Mouse (Mus musculus) heart, embryonic 14.5 days (tissue): Measurements from ENCODE around the gene Baz1b. TPM values are rescaled to one million over a fixed set of nuclear protein-coding genes. Genes with fewer than 3 reads are reported as not detected.

ENCODE experiments used
- ATAC-seq: fragments of 200-750 bp; cut with Nextera tagmentation; 2 replicates; pipeline ENCODE4 v1.8.0; 2017; ENCODE audit warnings: low read depth, moderate TSS enrichment; ENCODE audit not compliant: insufficient number of reproducible peaks, insufficient read depth, low FRiP score
- H3K27ac ChIP-seq, 2 experiments: fragments of 200-500 bp in 1 of 2; fragments of 300-500 bp in 1 of 2; sonication (generic) in 1 of 2; replicated peaks in 1 of 2; 2 replicates each; pipeline ENCODE4 v1.5.1; 2012 to 2014; ENCODE audit warnings: low read depth in 2 of 2, low read length in 2 of 2, control low read depth in 1 of 2, mild to moderate bottlenecking in 1 of 2, mixed read lengths in 1 of 2; ENCODE audit not compliant: control insufficient read depth in 1 of 2, insufficient read depth in 1 of 2
- H3K27me3 ChIP-seq: fragments of 300-500 bp; sonication (generic); 2 replicates; pipeline ENCODE4 v1.6.1; 2014; ENCODE audit warnings: mild to moderate bottlenecking, low read length, control low read depth; ENCODE audit not compliant: control insufficient read depth, insufficient read depth
- H3K36me3 ChIP-seq: fragments of 300-500 bp; sonication (generic); 2 replicates; pipeline ENCODE4 v1.6.1; 2014; ENCODE audit warnings: mild to moderate bottlenecking, control low read depth, low read length, mixed read lengths; ENCODE audit not compliant: control insufficient read depth, insufficient read depth
- H3K4me1 ChIP-seq, 2 experiments: fragments of 200-500 bp in 1 of 2; fragments of 300-500 bp in 1 of 2; sonication (generic) in 1 of 2; 2 replicates each; pipeline ENCODE4 v1.6.1; 2012 to 2014; ENCODE audit warnings: low read length in 2 of 2, control low read depth in 1 of 2, mixed read lengths in 1 of 2; ENCODE audit not compliant: control insufficient read depth in 2 of 2, insufficient read depth in 2 of 2
- H3K4me2 ChIP-seq: fragments of 300-500 bp; sonication (generic); 2 replicates; pipeline ENCODE4 v1.6.1; 2014; ENCODE audit warnings: mild to moderate bottlenecking, low read length
- H3K4me3 ChIP-seq, 2 experiments: fragments of 200-500 bp in 1 of 2; fragments of 300-500 bp in 1 of 2; sonication (generic) in 1 of 2; 2 replicates each; pipeline ENCODE4 v1.5.1; 2012 to 2014; ENCODE audit warnings: low read length in 2 of 2, mild to moderate bottlenecking in 2 of 2, control low read depth in 1 of 2, low read depth in 1 of 2, moderate library complexity in 1 of 2; ENCODE audit not compliant: control insufficient read depth in 1 of 2, insufficient read depth in 1 of 2
- H3K9ac ChIP-seq: fragments of 300-500 bp; sonication (generic); 2 replicates; pipeline ENCODE4 v1.6.1; 2014; ENCODE audit warnings: mild to moderate bottlenecking, low read length
- H3K9me3 ChIP-seq: fragments of 300-500 bp; sonication (generic); 2 replicates; pipeline ENCODE4 v1.6.1; 2016; ENCODE audit warnings: low read length, control low read depth; ENCODE audit not compliant: control insufficient read depth
- WGBS: fragments of 180-500 bp; shearing (Covaris S2); extraction: QIAGEN DNeasy Blood & Tissue Kit; methylation state at CpG from one replicate; pipeline ENCODE4 v1.1.7; 2014; 5-methylcytosine and 5-hydroxymethylcytosine counted together
- polyA plus RNA-seq: library from polyadenylated mRNA; unstranded; fragments of >200 nt; fragmentation: Nextera tagmentation; extraction: Ambion mirVana; gene quantifications from 2 replicates; pipeline ENCODE4 v1.2.1, GENCODE M21; 2014

Gene Baz1b
- polyA plus RNA-seq, 1 experiment from 2014 or later, result 32.8 TPM

- H3K4me3 ChIP-seq, result 0 out of 4 replicates have a peak overlapping the region, but pooled peaks of 1 of the 2 experiments have one; percentile 4
- peaks cover 27 to 39% of the 10 kb centered on the region in 2 experiments for H3K4me1 ChIP-seq
- H3K4me2 ChIP-seq, result peak overlapping the region; percentile 100
- H3K9me3 ChIP-seq, result no peaks in the 10 kb centered on the region
- peaks cover 34% of the 10 kb centered on the region for H3K36me3 ChIP-seq
- no peak for ATAC-seq
- peak overlapping the region; percentile 30; the same call in 1 of the 2 replicates for H3K9ac ChIP-seq
- 86% methylated on average over 16 of the region's 16 CpGs for WGBS
- no peak overlapping the region for H3K27ac ChIP-seq
- H3K27me3 ChIP-seq, result peaks cover 13% of the 10 kb centered on the region
These were observed 62.1 kb downstream of the Baz1b start for GRCm38 (mm10) chr5:135248956-135249676.

GRCm38 (mm10) chr5:135250186-135251078, 63.4 kb downstream of the Baz1b start:
- ATAC-seq, result peak; percentile 24
- H3K9ac ChIP-seq, result peak overlapping the region; percentile 70
- H3K9me3 ChIP-seq, result no peaks in the 10 kb centered on the region
- WGBS, result 2% methylated on average over 81 of the region's 92 CpGs
- H3K36me3 ChIP-seq, result peaks cover 21% of the 10 kb centered on the region
- H3K4me3 ChIP-seq, result peak overlapping the region; percentile 52 to 58
- peak overlapping the region; percentile 100 for H3K4me2 ChIP-seq
- H3K4me1 ChIP-seq, result peaks cover 29 to 43% of the 10 kb centered on the region in 2 experiments
- peaks cover 13% of the 10 kb centered on the region for H3K27me3 ChIP-seq
- no peak overlapping the region for H3K27ac ChIP-seq

GRCm38 (mm10) chr5:135251079-135251454, 64.0 kb downstream of the Baz1b start, which contains the start of gene Fzd9:
Gene Fzd9 (minus strand): TSS chr5:135251230.
- Histone ChIP-seq H3K27ac (no peak within 1 kb of the TSS), H3K4me1 (peaks cover 29 to 43% of the 10 kb centered on the region in 2 experiments), H3K4me2 (peak within 1 kb of the TSS; percentile 100), H3K4me3 (peak within 1 kb of the TSS; percentile 52 to 58), H3K36me3 (peaks cover 15% of the 10 kb centered on the region), H3K9me3 (peaks cover 2% of the 10 kb centered on the region), H3K9ac (peak within 1 kb of the TSS; percentile 70), H3K27me3 (peaks cover 13% of the 10 kb centered on the region)
- peak; percentile 88 for ATAC-seq
- 1% methylated on average over 44 of the region's 51 CpGs for WGBS

- 0 out of 2 replicates have a peak overlapping the region, but pooled peaks have one; percentile 39 for H3K9ac ChIP-seq
- peaks cover 13% of the 10 kb centered on the region for H3K27me3 ChIP-seq
- peaks cover 26 to 36% of the 10 kb centered on the region in 2 experiments for H3K4me1 ChIP-seq
- H3K4me3 ChIP-seq, result no peak overlapping the region
- H3K4me2 ChIP-seq, result no peak overlapping the region
- ATAC-seq, result no peak
- peaks cover 8% of the 10 kb centered on the region for H3K9me3 ChIP-seq
- H3K27ac ChIP-seq, result no peak overlapping the region
- H3K36me3 ChIP-seq, result no peaks in the 10 kb centered on the region
- 24% methylated on average over 12 of the region's 12 CpGs for WGBS
These were observed 66.8 kb downstream of the Baz1b start for GRCm38 (mm10) chr5:135253741-135254401.

GRCm38 (mm10) chr5:135256166-135256565, 69.1 kb downstream of the Baz1b start:
- WGBS, result 85% methylated on average over 3 of the region's 3 CpGs
- no peak for ATAC-seq
- Histone ChIP-seq H3K27me3 (no peaks in the 10 kb centered on the region), H3K27ac (no peak overlapping the region), H3K4me1 (peaks cover 13 to 18% of the 10 kb centered on the region in 2 experiments; a peak in 3 of 4 replicates), H3K9me3 (peaks cover 8% of the 10 kb centered on the region), H3K4me3 (no peak overlapping the region), H3K9ac (no peak overlapping the region), H3K36me3 (no peaks in the 10 kb centered on the region), H3K4me2 (no peak overlapping the region)

GRCm38 (mm10) chr5:135257559-135257958, 70.5 kb downstream of the Baz1b start:
- peaks cover 8% of the 10 kb centered on the region for H3K9me3 ChIP-seq
- WGBS, result 80% methylated on average over 12 of the region's 12 CpGs
- H3K4me1 ChIP-seq, result peaks cover 11 to 12% of the 10 kb centered on the region in 2 experiments; a peak in 2 of 4 replicates
- ATAC-seq, result no peak
- no peaks in the 10 kb centered on the region for H3K27me3 ChIP-seq
- H3K9ac ChIP-seq, result no peak overlapping the region
- peak overlapping the region in 1 of 2 experiments; percentile 53; a peak in 1 of 4 replicates for H3K27ac ChIP-seq
- H3K36me3 ChIP-seq, result no peaks in the 10 kb centered on the region
- H3K4me2 ChIP-seq, result no peak overlapping the region
- H3K4me3 ChIP-seq, result no peak overlapping the region
